Mouse (Mus musculus) left cerebral cortex, adult 11 months (tissue): Measurements from ENCODE around the gene Sugt1.

Experiments used
- DNase-seq: peaks from one replicate; pipeline ENCODE4 v3.0.0; 2022; ENCODE audit warnings: low spot score

Sugt1 gene

GRCm38 (mm10) chr14:79607352-79607751 is 19.9 kb downstream of the Sugt1 start:
- no peak for DNase-seq

- DNase-seq: no peak
Observed at GRCm38 (mm10) chr14:79608286-79608685, 20.8 kb downstream of the Sugt1 start.

- peak; percentile 45 for DNase-seq
Observed at GRCm38 (mm10) chr14:79617121-79617828, 29.8 kb downstream of the Sugt1 start.

- DNase-seq: no peak
Observed at GRCm38 (mm10) chr14:79619802-79620201, 32.3 kb downstream of the Sugt1 start.

- DNase-seq: no peak
Observed at GRCm38 (mm10) chr14:79621143-79621542, 33.7 kb downstream of the Sugt1 start.

GRCm38 (mm10) chr14:79632330-79632729 is 44.8 kb downstream of the Sugt1 start:
- DNase-seq: no peak

- DNase-seq: no peak
Observed at GRCm38 (mm10) chr14:79633196-79633595, 45.7 kb downstream of the Sugt1 start.

- no peak for DNase-seq
Observed at GRCm38 (mm10) chr14:79636814-79637213, 49.3 kb downstream of the Sugt1 start.

GRCm38 (mm10) chr14:79642063-79642462 is 54.6 kb downstream of the Sugt1 start:
- DNase-seq: no peak

- DNase-seq: no peak
Observed at GRCm38 (mm10) chr14:79645378-79645777, 57.9 kb downstream of the Sugt1 start.

- DNase-seq: no peak
Observed at GRCm38 (mm10) chr14:79649680-79650079, 62.2 kb downstream of the Sugt1 start.

- DNase-seq: no peak
Observed at GRCm38 (mm10) chr14:79652654-79653053, 65.2 kb downstream of the Sugt1 start.

GRCm38 (mm10) chr14:79658286-79658685 is 70.8 kb downstream of the Sugt1 start:
- peak; percentile 31 for DNase-seq

- no peak for DNase-seq
Observed at GRCm38 (mm10) chr14:79658748-79659508, 71.4 kb downstream of the Sugt1 start.

- DNase-seq: no peak
Observed at GRCm38 (mm10) chr14:79660467-79660866, 73.0 kb downstream of the Sugt1 start.

GRCm38 (mm10) chr14:79661005-79661917 is 73.8 kb downstream of the Sugt1 start:
- DNase-seq: no peak

GRCm38 (mm10) chr14:79662001-79662400 is 74.5 kb downstream of the Sugt1 start, which contains the start of gene Cnmd:
Gene Cnmd, minus strand, starts transcription at chr14:79662170.
- no peak for DNase-seq

GRCm38 (mm10) chr14:79671008-79671407 is 83.5 kb downstream of the Sugt1 start:
- DNase-seq: no peak

GRCm38 (mm10) chr14:79672567-79672966 is 85.1 kb downstream of the Sugt1 start:
- DNase-seq: no peak

GRCm38 (mm10) chr14:79673083-79674013 is 85.9 kb downstream of the Sugt1 start:
- no peak for DNase-seq

GRCm38 (mm10) chr14:79677108-79677753 is 89.7 kb downstream of the Sugt1 start:
- DNase-seq: no peak
